Comparison of ENCODE assay signal across 17 mouse cellular contexts in the genomic region with DNA sequence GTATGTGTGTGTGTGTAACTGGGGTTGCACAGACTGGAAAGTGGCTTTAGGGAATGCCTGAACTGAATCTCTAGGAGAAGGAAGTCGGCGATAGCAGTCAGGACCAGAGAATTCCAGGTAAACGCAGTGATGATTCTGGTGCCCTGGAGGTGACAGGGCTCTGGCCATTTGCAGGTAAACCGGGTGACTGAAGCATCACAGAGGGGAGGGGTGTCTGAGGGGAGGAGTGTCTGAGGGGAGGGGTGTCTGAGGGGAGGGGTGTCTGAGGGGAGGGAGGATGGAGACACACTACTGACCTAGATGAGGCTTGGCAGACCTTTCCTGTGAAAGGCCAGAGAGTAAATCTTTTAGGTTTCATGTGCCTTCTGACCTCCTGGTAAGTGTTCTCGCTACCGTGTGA. TPM values are rescaled to one million over a fixed set of nuclear protein-coding genes. Genes with fewer than 3 reads are reported as not detected.
"Had no signal": no experiment of that assay in that cellular context is flagged by ENCODE, and none has a peak within 500 bp of the region (broad histone marks: within the 10 kb centered on the region; RNA-seq: fewer than 3 reads in every experiment).

No protein-coding gene starts in this region.

- H3K27ac ChIP-seq: midbrain, embryonic 10.5 days; midbrain, embryonic 12.5 days; neural tube, embryonic 12.5 days; stomach, embryonic 15.5 days; stomach, postnatal 0 days had no signal

- H3K36me3 ChIP-seq: midbrain, embryonic 10.5 days; midbrain, embryonic 12.5 days; neural tube, embryonic 12.5 days; stomach, embryonic 15.5 days had no signal

- H3K9ac ChIP-seq: lung, embryonic 14.5 days; midbrain, embryonic 12.5 days; neural tube, embryonic 12.5 days; stomach, embryonic 15.5 days had no signal

- DNase-seq: lung, adult 18-20 months; lung, embryonic 14.5 days; lung, postnatal 10 days; lung, postnatal 4 days; midbrain, embryonic 14.5 days; right cerebral cortex, postnatal 14 days; thymus, adult 2 months; thymus, postnatal 25 days; thymus, postnatal 4 days had no signal

- H3K4me3 ChIP-seq: midbrain, embryonic 10.5 days; midbrain, embryonic 12.5 days; neural tube, embryonic 12.5 days; stomach, embryonic 15.5 days had no signal

- H3K4me1 ChIP-seq: midbrain, embryonic 10.5 days; neural tube, embryonic 12.5 days; stomach, embryonic 15.5 days had no signal

- H3K9me3 ChIP-seq: midbrain, embryonic 10.5 days; midbrain, embryonic 12.5 days; neural tube, embryonic 12.5 days; stomach, embryonic 15.5 days had no signal

- H3K27me3 ChIP-seq: midbrain, embryonic 12.5 days; neural tube, embryonic 12.5 days; stomach, embryonic 15.5 days had no signal

- H3K4me2 ChIP-seq: lung, embryonic 14.5 days; midbrain, embryonic 12.5 days; neural tube, embryonic 12.5 days; stomach, embryonic 15.5 days had no signal

RNA-seq across cellular contexts. Expression of a gene that starts 50.9 kb away (rescaled TPM):
- total RNA-seq: megakaryocyte-erythroid progenitor cell, adult 5-6 weeks; monocyte, adult 5-6 weeks had no signal
- polyA plus RNA-seq: lung, embryonic 14.5 days; midbrain, embryonic 14.5 days; midbrain, postnatal 0 days had no signal
